Mouse (Mus musculus) lung, postnatal 4 days (tissue): ENCODE results near the gene Socs3.
A peak's percentile ranks its signal among the peaks of the same experiment; 100 is the strongest.

Experiments used
- DNase-seq, 2 experiments: peaks; one replicate each; pipeline ENCODE4 v3.0.0; 2021

Socs3 gene

DNA sequence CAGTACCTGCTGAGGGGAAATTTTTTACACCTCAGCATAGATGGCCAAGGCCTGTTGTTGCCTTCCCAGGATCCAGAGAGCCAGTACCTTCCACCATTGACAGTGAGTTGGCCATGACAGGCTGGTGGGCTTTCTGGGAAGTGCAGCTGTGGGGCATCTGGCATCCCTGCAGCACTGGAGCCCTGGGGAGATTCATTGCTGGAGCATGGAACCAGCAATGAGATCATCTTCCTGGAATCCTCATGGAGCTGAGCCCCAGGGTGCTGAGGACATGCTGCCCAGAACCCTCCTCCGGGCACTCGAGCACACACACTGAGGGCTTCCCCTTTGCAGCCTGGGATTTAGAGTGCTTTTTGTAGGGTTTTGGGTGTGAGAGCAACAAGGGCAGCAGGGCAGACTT lies 25.4 kb upstream of the Socs3 start:
- DNase-seq = peak in 1 of 2 experiments; percentile 19

DNA sequence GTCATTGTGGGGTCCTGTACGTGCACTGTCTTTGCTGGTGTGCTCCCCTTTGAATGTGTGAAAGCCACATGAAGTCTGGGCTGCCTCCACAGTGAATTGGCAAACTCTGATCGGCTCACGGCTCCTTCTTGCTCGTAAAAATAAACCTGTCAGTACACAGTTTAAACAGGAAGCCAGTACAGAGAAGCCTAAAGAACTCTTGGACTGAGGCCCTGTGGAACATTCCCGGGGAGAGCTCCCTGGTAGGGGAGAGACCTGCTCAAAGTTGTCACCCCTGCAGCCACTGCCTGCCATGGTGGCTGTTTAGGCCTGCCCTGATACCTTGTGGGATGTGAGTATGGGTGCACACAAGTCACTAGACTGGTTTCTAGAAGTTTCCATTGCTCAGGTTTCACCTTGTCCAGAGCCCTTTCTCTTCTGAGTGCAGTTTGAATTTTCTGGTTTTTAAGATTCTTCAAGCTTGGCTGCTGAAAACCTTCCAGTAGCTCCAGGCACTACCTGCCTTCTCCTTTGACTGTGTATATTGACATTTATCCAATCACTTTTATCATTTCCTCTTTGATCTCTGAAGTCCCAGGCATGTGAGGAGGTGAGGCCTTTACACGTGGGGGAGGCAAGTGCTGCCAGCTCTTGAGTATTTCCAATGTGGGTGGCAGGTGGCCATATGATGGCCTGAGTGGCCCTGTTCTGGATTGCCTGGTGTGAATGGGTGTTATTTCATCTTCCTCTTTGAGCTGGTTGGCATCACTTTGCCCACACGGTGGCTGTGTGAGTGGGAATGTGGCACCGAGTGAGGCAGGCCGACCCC lies 24.6 kb upstream of the Socs3 start:
- DNase-seq = peak; percentile 51 to 53

DNA sequence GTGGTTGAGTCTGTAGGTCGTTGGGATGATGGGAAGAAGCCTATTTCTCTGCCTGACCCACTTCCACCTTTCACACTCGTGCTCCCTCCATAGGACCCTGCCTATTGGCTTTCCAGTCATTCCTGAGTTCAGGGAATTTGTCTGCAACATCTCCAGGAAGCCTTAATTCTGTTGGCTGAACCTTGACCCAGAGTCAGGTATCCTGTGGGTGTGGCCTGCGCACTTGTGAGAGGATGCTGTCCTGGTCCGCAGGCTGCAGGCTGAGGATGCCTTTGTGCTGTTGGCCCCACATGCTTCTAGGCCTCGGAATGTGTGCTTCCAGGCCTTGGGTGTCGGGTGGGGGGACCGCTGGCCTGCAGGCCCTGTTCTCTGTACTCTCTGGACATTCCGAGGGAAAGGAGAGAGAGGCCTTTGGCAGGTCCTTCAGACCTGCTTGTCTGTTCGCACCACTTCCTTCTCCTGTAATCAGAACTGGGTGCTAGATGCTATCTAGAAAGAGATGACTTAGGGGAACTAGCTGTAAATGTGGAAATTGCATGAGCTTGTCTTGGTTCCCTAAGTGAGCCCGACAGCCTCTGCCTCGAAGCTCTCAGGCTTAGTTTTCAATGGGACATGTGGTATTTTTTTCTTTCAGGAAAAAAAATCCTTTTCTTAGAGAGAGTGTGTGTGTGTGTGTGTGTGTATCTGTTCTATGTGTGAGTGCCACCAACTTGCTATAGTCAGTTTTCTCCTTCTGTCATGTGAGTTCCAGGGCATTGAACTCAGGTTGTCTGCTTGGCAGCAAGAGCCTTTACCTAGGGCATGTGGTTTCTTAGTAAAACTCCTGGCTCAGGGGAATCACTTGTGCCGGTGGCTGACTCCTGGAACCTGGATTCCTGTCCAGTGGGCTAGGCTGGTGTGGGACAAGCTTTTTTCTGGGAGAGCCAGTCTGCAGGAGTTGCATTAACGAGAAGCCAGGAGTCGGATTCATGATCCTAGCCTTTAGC lies 23.6 kb upstream of the Socs3 start:
- no peak for DNase-seq

GRCm38 (mm10) chr11:117991502-117992470 lies 21.9 kb upstream of the Socs3 start:
- peak; percentile 73 to 81 for DNase-seq

- DNase-seq = no peak
Observed at GRCm38 (mm10) chr11:117989926-117990325, 20.1 kb upstream of the Socs3 start.

GRCm38 (mm10) chr11:117989241-117989640 lies 19.4 kb upstream of the Socs3 start:
- no peak for DNase-seq

DNA sequence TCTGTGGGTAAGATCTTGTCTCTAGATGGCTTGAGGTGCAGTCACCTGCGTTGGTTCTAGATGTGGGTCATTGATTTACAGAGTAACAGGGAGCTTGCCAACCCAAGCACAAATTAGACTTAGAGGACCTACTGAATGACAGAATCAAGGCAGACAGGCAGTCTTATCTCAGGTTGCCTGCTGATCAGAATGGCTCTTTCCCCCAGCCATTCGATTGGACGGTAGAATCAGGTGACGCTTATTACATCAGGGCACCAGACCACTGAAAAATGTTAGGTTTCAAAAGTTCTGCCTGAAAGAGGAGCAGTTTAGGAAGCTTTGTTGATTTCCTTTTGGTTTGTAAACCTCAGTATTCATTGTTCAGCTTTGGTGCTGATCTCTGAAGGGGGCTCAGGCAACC lies 18.1 kb upstream of the Socs3 start:
- peak in 1 of 2 experiments; percentile 26 for DNase-seq

DNA sequence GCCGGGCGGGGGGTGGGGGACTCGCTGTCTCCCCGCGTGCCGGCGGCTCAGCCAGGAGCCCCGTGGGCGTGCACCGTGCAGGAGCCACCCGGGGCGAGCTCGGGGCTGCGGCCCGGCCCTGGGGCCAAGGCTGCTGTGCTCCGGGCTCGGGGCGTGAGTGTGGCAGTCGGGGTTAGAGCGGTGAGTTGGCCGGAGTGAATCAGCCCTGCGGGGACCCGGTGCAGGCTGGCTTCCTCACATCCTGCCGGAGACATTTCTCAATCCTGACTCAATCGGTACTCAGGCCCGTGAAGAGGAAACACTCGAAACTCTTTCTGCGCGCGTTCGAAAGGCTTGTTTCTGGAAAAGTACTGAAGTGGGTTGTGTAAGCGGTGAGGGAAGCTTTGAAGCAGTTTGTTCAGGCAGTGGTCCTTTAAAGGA lies 17.2 kb upstream of the Socs3 start:
- DNase-seq = peak; percentile 84 to 86

DNA sequence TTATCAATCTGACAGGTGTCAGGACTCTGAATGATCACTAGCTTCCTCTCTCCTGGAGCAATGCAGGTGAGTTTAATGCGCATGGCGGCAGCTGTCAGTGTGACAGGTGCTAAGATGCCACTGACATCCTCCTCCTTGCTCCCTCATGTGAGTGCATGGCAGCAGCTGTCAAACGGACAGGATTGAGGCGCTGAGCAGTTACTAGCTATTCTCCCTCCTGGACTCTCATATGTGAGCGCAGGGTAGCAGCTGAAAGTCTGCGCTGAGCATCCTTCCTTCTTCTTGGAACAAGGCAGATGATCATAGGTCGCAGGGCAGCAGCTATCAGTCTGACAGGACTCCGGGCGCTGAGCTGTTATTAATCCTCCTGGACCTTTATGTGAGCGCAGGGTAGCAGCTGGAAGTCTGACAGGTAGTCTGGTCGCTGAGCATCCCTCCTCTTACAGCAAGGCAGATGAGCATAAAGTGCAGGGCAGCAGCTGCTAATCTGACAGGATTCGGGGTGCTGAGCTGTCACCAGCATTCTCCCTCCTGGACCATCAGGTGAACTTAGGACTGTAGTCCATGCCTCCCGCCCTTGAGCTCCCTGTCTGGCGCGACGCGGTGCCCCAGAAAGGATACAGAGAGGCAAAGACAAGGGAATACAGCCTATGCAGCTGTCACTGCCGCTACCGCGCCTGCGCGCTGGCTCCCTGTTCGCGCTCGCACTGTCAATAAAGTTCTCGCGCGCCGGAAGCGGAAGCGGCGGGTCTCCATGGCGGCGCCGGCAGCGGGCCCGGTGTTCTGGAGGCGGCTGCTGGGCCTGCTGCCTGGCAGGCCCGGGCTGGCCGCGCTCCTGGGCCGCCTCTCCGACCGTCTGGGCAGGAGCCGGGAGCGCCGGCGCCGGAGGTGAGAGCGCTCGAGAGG lies 16.5 kb upstream of the Socs3 start, which contains the start of gene Pgs1:
Gene Pgs1, plus strand, starts transcription at position 167 of the 906 bp plus-strand sequence.
- DNase-seq = peak; percentile 94 to 95

DNA sequence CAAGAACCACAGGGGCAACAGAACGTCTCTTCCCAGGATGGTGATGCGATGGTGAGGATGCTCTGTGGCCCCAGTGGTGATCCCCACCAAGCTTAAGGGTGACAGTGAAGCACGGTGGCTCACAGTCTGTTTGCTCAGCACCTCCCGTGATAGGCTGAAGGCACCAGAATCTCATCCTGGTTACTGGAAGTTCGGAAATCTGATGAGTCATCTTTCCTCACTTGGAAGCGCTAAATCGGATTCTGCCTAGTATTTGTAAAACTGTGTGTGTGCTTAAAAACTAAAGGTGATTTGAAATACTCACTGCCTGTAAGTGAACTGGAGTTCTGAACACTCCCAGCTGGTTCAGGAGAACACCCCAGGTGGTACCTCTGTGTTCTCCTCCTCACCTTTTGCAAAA lies 13.9 kb upstream of the Socs3 start:
- no peak for DNase-seq

DNA sequence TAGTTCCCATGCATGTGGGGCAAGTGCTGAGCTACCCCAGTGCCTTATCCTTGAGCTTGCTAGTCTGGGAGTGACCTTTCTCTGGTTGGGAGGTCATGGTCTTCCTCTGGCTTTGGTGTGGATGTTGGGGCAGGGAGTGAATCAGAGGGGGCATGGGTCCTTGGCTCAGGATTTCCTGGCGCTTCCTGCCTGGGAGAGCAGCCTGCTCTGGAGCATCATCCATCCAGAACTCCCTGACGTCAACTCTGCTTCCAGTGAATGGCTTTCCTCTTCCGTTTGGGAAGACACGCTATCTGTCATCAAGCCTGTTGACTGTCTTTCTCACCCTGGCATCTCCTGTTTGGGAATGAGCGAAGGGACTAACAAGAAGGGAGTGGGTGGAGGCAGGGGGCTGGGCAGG lies 12.6 kb upstream of the Socs3 start:
- peak; percentile 57 to 77 for DNase-seq

DNA sequence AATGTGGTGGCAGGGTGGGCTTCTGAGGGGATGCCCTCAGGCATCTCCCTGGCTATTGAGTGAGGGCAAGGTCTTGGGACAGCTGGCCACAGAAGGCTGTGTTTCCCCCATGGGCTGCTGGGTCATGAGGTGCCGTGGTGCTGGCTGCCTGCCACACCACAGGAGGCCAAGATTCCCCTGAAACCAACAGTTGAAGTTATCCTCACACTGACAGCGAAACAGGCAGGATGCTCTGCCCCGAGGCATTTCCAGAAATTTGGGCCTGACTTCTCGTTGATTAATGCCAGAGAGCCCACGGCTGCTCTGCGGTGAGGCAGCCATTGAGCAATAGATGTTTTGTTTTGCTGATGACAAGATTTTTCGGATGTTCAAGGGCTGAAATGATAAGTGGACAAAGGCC lies 9.5 kb upstream of the Socs3 start:
- DNase-seq = peak in 1 of 2 experiments; percentile 47

DNA sequence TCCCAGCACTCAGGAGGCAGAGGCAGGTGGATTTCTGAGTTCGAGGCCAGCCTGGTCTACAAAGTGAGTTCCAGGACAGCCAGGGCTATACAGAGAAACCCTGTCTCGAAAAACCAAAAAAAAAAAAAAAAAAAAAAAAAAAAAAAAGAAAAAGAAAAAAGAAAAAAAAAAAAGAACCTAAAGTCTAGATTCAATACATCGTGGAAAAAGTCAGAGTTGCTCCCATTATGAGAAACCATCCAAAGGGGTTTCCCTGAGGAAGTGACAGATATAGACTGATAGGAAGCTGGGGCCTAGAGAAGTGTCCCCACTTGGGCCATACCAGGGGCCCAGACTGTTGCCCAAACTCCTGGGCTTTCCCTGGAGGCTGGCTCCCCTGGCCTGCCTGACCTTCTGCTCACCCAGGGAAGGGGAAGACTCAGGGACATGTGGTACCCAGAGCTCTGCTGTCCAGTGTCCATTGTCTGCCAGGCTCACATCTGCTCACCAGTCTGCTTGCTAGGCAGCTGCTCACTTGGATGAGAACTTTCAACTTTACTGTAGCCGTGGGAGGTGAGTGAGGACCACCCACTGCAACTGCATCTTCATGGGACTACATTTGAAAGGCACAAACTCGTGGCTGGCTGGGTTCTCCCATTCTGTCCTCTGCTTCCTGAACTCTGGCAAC lies 8.0 kb upstream of the Socs3 start:
- no peak for DNase-seq

GRCm38 (mm10) chr11:117976081-117976582 lies 6.3 kb upstream of the Socs3 start:
- peak; percentile 84 to 89 for DNase-seq

GRCm38 (mm10) chr11:117975211-117975967 lies 5.5 kb upstream of the Socs3 start:
- DNase-seq = peak; percentile 33 to 63

DNA sequence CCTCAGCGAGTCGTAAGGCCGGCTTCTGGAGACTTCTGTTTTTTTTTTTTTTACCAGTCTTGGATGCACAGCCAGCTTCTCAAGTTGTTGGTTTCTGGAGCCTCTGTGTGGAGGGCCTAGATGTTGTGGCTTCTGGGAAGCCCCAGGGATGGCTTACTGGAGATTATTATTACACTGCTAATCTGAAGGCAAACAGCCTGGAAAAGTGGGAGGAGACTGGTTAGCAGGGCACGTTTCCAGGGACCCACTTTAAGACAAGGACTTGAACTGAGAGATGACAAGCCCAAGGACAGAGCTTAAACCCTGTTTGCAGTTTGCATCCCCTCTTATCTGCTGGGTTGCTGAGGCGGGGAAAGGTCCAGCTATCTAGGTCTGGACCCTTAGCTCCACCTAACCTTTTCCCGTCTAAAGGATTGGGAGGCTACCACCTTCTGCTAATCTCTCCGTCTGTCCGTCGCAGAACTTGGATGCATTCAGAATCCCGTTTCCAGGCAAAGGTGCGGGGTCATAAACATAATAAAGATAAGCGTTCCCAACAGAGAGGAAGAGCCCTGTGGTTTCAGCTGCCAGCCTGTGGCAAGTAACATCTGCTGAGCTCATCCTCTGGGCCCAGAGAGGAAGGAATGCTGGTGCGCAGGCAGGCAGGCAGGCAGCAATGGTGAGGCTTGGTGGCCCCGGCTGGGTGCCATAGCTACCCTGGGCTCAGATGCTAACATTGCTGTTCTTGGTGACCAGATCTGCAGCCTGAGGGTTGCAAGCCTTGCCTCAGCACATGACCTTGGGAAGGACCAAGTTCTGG lies 4.7 kb upstream of the Socs3 start:
- DNase-seq = no peak

GRCm38 (mm10) chr11:117973569-117973968 lies 3.7 kb upstream of the Socs3 start:
- DNase-seq = no peak

DNA sequence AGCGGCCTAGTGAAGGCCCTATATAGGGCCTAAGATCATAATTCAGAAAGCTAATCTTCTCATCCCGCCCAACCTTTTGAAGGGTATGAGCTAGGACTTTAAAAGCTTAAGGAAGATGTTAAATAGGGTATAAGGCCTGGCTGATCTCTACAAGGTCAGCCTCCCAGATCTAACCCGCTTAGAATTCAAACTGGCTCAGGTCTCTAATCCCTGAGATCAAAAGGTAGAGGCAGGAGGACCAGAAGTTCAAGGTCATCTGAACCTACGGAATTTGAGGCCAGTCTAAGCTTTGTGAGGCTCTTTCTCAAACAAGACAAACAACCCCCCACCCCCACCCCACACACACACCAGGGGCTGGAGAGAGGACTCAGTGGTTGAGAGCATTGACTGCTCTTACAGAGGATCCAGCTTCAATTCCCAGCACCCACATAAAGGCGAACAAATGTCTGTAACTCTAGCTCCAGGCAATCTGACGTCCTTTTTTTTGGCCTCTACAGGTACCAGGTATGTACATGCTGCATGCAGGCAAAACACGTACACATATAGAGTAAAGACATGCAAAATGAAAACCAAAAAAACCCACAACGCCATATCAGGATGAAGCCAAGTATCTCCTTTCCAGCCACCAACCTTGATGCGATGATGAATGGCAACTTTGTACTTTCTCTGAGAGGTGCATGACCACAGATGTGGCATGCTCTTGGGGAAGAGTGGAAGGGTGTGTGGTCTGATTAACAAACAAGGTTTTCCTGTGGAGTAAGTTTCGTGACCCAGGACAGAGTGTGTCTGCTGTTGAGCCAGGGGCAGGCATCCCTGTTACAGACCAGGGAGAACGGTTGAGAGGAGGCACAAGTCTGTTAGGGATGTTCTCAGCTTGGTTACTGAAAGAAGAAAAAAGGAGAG lies 3.1 kb upstream of the Socs3 start:
- DNase-seq = no peak
